Mouse (Mus musculus) midbrain, embryonic 14.5 days (tissue): ENCODE measurements at regions not wholly inside any gene's neighbourhood (a gene's known extent, or its start where the extent isn't known, plus 50 kb on each side); places are given as distances from the start of the nearest gene placed in this dataset.

Experiments
- ATAC-seq: fragments of 200-750 bp; cut with Nextera tagmentation; 2 replicates; pipeline ENCODE4 v1.8.0; 2017; ENCODE audit warnings: moderate number of reproducible peaks, moderate library complexity; ENCODE audit not compliant: low FRiP score, low TSS enrichment
- DNase-seq: peaks from one replicate; pipeline ENCODE4 v3.0.0-alpha.2; 2015
- H3K27ac ChIP-seq: fragments of 300-500 bp; sonication (generic); replicated peaks from 2 replicates; pipeline ENCODE4 v1.5.1; 2014; ENCODE audit warnings: mild to moderate bottlenecking, low read depth, low read length, moderate library complexity
- H3K27me3 ChIP-seq: fragments of 300-500 bp; sonication (generic); 2 replicates; pipeline ENCODE4 v1.6.1; 2014; ENCODE audit warnings: low read length, control low read depth, mixed read lengths; ENCODE audit not compliant: control insufficient read depth, insufficient read depth
- H3K36me3 ChIP-seq: fragments of 300-500 bp; sonication (generic); 2 replicates; pipeline ENCODE4 v1.6.1; 2014; ENCODE audit warnings: low read length, control low read depth; ENCODE audit not compliant: control insufficient read depth, insufficient read depth
- H3K4me1 ChIP-seq: fragments of 300-500 bp; sonication (generic); 2 replicates; pipeline ENCODE4 v1.6.1; 2014; ENCODE audit warnings: mild to moderate bottlenecking, antibody characterized with exemption, low read length, control low read depth; ENCODE audit not compliant: control insufficient read depth, insufficient read depth
- H3K4me2 ChIP-seq: fragments of 300-500 bp; sonication (generic); 2 replicates; pipeline ENCODE4 v1.6.1; 2014; ENCODE audit warnings: mild to moderate bottlenecking, low read length, moderate library complexity
- H3K4me3 ChIP-seq: fragments of 300-500 bp; sonication (generic); replicated peaks from 2 replicates; pipeline ENCODE4 v1.5.1; 2014; ENCODE audit warnings: low read depth, low read length
- H3K9ac ChIP-seq: fragments of 300-500 bp; sonication (generic); replicated peaks from 2 replicates; pipeline ENCODE4 v1.6.1; 2014; ENCODE audit warnings: mild to moderate bottlenecking, low read length, moderate library complexity
- H3K9me3 ChIP-seq: fragments of 300-500 bp; sonication (generic); 2 replicates; pipeline ENCODE4 v1.6.1; 2016; ENCODE audit warnings: low read length, control low read depth, mixed read lengths; ENCODE audit not compliant: control insufficient read depth
- whole genome bisulfite sequencing: fragments of 180-500 bp; shearing (Covaris S2); extraction: QIAGEN DNeasy Blood & Tissue Kit; methylation state at CpG from one replicate; pipeline ENCODE4 v1.1.7; 2014; 5-methylcytosine and 5-hydroxymethylcytosine counted together

DNA sequence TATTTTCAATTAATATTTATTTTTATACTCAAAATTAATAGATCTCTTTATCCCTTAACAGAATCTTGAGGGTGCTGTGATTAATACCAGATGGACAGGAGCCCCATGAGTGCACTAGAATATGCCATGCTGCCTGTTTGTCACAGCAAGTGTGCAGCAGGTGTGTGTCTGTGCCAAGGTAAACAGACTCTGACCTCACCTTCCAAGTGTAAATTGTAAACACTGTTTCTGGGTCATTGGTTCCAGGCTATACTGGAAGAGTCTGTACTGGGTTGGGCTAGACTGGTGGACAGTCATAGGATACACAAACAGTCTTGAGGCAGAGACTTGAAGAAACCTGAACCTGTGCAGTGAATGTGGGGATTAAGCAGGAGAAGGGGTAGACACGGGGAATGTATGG lies 422.2 kb downstream of the Gm21833 start:
- Histone ChIP-seq H3K4me1 (no peaks in the 10 kb centered on the region), H3K9ac (no peak overlapping the region), H3K4me2 (no peak overlapping the region), H3K27ac (no peak overlapping the region), H3K4me3 (no peak overlapping the region), H3K9me3 (no peaks in the 10 kb centered on the region), H3K27me3 (no peaks in the 10 kb centered on the region), H3K36me3 (no peaks in the 10 kb centered on the region)
- DNase-seq: no peak
- WGBS: 57% methylated on average over 1 of the region's 1 CpGs
- ATAC-seq: no peak

DNA sequence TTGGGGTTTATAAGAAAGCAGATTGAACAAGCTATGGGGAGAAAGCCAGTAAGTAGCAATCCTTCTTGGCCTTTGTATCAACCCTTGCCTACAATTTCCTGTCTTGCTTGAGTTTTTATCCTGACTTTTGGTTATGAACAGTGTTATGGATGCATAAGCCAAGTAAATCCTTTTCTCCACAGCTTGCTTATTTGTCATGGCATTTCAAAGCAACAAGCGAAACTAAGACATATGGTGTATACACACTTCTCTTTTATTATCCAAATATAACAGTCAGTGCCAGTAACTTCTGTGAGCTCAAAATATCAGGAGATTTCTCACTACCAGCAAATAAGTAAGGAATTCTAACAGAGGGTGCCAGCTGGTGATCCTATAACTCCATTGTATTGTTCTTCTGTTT lies 426.0 kb downstream of the Gm21833 start:
- ATAC-seq: no peak
- WGBS: 88% methylated on average over 1 of the region's 1 CpGs
- H3K9ac ChIP-seq: no peak overlapping the region
- H3K4me1 ChIP-seq: no peaks in the 10 kb centered on the region
- no peaks in the 10 kb centered on the region for H3K9me3 ChIP-seq
- no peaks in the 10 kb centered on the region for H3K27me3 ChIP-seq
- DNase-seq: no peak
- no peak overlapping the region for H3K4me3 ChIP-seq
- H3K27ac ChIP-seq: no peak overlapping the region
- no peak overlapping the region for H3K4me2 ChIP-seq
- no peaks in the 10 kb centered on the region for H3K36me3 ChIP-seq

DNA sequence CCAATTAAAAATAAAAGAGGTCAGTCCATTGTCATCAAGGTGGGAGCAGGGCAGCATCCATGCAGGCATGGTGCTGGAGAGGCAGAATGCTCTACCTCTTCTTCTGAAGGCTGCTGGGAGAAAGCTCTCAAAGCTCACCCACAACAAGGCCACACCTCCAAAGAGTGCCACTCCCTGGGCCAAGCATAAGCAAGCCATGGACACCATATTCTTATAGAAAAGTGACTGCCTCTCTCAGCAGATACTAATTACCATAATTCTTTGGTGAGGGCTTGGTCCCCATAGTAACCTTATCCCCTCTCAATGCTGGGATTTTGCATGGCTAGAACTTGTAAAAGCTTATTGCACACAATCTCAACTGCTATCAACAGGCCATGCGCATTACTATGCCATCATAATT lies 443.7 kb downstream of the Gm21833 start:
- DNase-seq (no peak), ATAC-seq (no peak)
- Histone ChIP-seq H3K27me3 (no peaks in the 10 kb centered on the region), H3K4me3 (no peak overlapping the region), H3K4me2 (no peak overlapping the region), H3K36me3 (no peaks in the 10 kb centered on the region), H3K4me1 (no peaks in the 10 kb centered on the region), H3K9ac (no peak overlapping the region), H3K9me3 (no peaks in the 10 kb centered on the region), H3K27ac (no peak overlapping the region)
- WGBS: 67% methylated on average over 1 of the region's 1 CpGs

DNA sequence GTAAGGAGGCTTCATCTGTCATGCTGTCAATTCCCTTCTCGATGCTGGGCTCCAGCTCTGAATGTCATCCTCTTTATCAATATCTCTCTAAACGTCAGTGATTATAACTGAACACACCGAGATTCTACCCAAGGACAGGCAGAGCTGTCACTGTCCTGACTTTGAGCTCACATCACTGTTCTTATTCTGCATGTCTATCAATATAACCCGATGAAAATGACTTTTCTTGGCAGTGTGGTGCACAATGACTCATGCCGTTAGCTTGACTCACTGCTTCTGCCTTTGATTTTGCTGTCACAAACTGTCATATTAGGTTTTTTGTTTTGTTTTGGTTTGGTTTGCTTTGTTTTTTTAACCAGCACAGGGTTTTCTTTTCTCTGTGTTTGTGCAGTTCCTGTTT lies 488.1 kb downstream of the Gm21833 start:
- ATAC-seq: no peak; the same call in 1 of the 2 replicates
- H3K4me2 ChIP-seq: no peak overlapping the region
- no peaks in the 10 kb centered on the region for H3K27me3 ChIP-seq
- H3K9me3 ChIP-seq: no peaks in the 10 kb centered on the region
- H3K4me3 ChIP-seq: no peak overlapping the region
- DNase-seq: peak; percentile 15
- no peak overlapping the region for H3K9ac ChIP-seq
- H3K27ac ChIP-seq: no peak overlapping the region
- 78% methylated on average over 5 of the region's 5 CpGs for WGBS
- no peaks in the 10 kb centered on the region for H3K4me1 ChIP-seq
- H3K36me3 ChIP-seq: no peaks in the 10 kb centered on the region

DNA sequence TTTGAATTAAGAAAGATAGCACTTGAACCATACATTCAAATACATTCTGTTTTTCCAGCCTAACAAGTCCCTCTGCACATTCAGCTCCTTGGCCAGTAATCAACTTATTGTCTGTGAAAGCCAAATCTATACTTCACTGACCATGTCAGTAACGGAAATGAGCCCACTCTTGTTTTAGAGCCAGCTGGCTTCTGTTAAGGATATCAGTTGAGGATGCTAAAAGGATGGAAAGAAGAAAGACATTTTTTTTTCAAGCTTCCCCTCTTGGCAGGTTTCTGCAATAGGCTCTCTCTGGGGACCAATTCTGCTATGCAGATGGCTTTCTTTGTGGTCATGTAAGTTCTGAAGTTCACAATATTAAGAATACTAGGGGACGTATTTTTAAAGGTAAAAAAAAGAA lies 498.6 kb downstream of the Gm21833 start:
- Histone ChIP-seq H3K27ac (no peak overlapping the region), H3K4me1 (no peaks in the 10 kb centered on the region), H3K9ac (no peak overlapping the region), H3K4me2 (no peak overlapping the region), H3K9me3 (no peaks in the 10 kb centered on the region), H3K36me3 (no peaks in the 10 kb centered on the region), H3K4me3 (no peak overlapping the region), H3K27me3 (no peaks in the 10 kb centered on the region)
- DNase-seq: no peak
- no peak for ATAC-seq
- 83% methylated on average over 2 of the region's 2 CpGs for WGBS

DNA sequence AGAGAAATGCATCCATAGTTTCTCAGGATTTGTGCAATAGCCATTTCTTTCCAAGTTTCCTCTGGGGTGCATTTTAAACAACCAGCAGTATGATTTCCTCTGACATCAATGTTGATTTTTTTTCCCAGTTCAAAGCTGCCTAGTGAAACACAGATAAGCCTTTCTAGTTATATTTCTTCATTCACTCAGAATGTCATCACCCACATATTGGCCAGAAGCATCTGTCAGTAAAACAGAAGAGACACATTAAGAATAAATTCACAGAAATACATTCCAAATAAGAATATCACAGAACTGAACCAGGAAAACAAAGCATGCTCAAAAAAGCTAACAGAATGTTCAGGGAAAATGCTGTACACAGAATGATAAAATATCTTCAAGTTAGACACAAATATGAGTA lies 522.9 kb downstream of the Gm21833 start:
- Histone ChIP-seq H3K4me2 (no peak overlapping the region), H3K4me1 (no peaks in the 10 kb centered on the region), H3K9ac (no peak overlapping the region), H3K4me3 (no peak overlapping the region), H3K9me3 (no peaks in the 10 kb centered on the region), H3K36me3 (no peaks in the 10 kb centered on the region), H3K27ac (no peak overlapping the region), H3K27me3 (no peaks in the 10 kb centered on the region)
- ATAC-seq (no peak), DNase-seq (no peak)

DNA sequence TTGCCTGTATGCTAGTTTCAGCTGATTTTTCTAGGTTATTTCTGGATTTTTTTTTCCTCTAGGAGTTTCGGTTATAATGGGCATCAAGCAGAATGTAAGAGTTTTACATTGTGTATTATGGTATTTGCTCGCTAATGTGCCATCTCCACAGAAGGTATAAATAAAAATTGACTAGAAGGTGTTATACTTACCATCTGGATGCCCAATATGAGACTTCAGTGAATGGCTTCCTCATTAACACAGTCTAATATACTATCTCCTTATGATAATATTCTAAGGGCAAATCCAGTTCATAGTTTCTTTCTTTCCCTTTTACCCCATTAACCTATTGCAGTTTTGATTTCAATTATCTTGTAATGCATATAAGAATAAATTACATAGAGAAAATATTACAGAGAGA lies 566.4 kb downstream of the Gm21833 start:
- no peak for DNase-seq
- H3K4me2 ChIP-seq: no peak overlapping the region
- no peaks in the 10 kb centered on the region for H3K27me3 ChIP-seq
- no peak overlapping the region for H3K9ac ChIP-seq
- no peak overlapping the region for H3K4me3 ChIP-seq
- no peak for ATAC-seq
- WGBS: 94% methylated on average over 2 of the region's 2 CpGs
- H3K4me1 ChIP-seq: no peaks in the 10 kb centered on the region
- no peaks in the 10 kb centered on the region for H3K36me3 ChIP-seq
- no peak overlapping the region for H3K27ac ChIP-seq
- no peaks in the 10 kb centered on the region for H3K9me3 ChIP-seq

DNA sequence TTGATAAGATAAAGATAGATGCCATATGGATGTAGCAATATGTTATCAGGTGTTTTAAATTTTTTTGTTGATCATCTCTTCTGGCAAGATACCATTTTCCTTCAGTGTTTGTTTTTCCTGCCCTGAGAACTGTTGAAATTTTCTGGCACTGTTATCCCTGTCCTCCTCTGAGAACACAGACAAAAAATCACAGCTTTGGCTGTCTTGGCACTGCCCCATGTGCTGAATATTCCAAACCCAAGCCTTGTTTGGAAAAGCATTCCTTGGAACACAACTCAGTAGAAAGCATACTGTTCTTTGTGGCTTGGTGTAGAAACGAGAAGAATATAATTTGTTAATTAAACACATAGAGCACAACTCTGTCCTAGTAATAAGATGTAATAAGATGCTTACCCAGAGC lies 592.5 kb downstream of the Gm21833 start:
- Histone ChIP-seq H3K9ac (no peak overlapping the region), H3K9me3 (no peaks in the 10 kb centered on the region), H3K36me3 (no peaks in the 10 kb centered on the region), H3K27ac (no peak overlapping the region), H3K27me3 (no peaks in the 10 kb centered on the region), H3K4me2 (no peak overlapping the region), H3K4me1 (no peaks in the 10 kb centered on the region), H3K4me3 (no peak overlapping the region)
- DNase-seq (peak; percentile 4), ATAC-seq (no peak)
- 66% methylated on average over 1 of the region's 1 CpGs for WGBS

DNA sequence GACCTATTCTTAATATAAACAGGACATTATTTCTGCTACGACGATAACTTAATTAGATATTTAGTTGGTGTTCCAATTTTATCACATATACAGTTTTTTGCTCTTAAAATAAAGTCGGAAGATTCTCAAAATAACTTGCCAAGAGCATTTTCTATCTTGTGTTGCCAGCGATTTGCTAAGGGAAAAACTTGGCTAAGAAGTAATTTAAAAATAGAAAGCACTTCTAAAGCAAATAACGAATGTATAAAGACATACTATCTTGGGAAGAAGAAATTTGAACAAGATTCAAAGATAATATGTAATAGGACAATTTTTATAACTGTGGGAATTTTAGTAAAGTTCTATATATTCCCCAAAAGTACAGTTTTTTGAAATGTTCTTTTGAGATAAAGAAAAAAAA lies 594.9 kb downstream of the Gm21833 start:
- no peaks in the 10 kb centered on the region for H3K9me3 ChIP-seq
- no peak overlapping the region for H3K27ac ChIP-seq
- WGBS: 92% methylated on average over 5 of the region's 5 CpGs
- H3K4me1 ChIP-seq: no peaks in the 10 kb centered on the region
- no peak overlapping the region for H3K4me3 ChIP-seq
- no peak overlapping the region for H3K9ac ChIP-seq
- DNase-seq (no peak), ATAC-seq (no peak)
- H3K27me3 ChIP-seq: no peaks in the 10 kb centered on the region
- H3K4me2 ChIP-seq: no peak overlapping the region
- H3K36me3 ChIP-seq: no peaks in the 10 kb centered on the region
